Mouse (Mus musculus) neural tube, embryonic 11.5 days (tissue): ENCODE measurements around the gene Mycbpap. TPM values are rescaled to one million over a fixed set of nuclear protein-coding genes. Genes with fewer than 3 reads are reported as not detected.

ENCODE experiments used
- ATAC-seq: fragments of 200-750 bp; cut with Nextera tagmentation; 2 replicates; pipeline ENCODE4 v1.8.0; 2017; ENCODE audit warnings: moderate number of reproducible peaks, mild to moderate bottlenecking, moderate TSS enrichment, moderate library complexity; ENCODE audit not compliant: insufficient read depth, low FRiP score, low TSS enrichment
- DNase-seq: peaks from one replicate; pipeline ENCODE4 v3.0.0-alpha.2; 2015; ENCODE audit warnings: low spot score
- H3K27ac ChIP-seq: fragments of 300-500 bp; sonication (generic); 2 replicates; pipeline ENCODE4 v1.5.1; 2014; ENCODE audit warnings: low read depth, mild to moderate bottlenecking, low read length
- H3K27me3 ChIP-seq: fragments of 300-500 bp; sonication (generic); 2 replicates; pipeline ENCODE4 v1.6.1; 2014; ENCODE audit warnings: mild to moderate bottlenecking, low read length, mixed read lengths; ENCODE audit not compliant: control insufficient read depth, insufficient read depth
- H3K36me3 ChIP-seq: fragments of 300-500 bp; sonication (generic); 2 replicates; pipeline ENCODE4 v1.6.1; 2014; ENCODE audit warnings: mild to moderate bottlenecking, low read length, moderate library complexity, mixed read lengths; ENCODE audit not compliant: control insufficient read depth, insufficient read depth
- H3K4me1 ChIP-seq: fragments of 300-500 bp; sonication (generic); 2 replicates; pipeline ENCODE4 v1.6.1; 2014; ENCODE audit warnings: low read length, mixed read lengths; ENCODE audit not compliant: control insufficient read depth, insufficient read depth
- H3K4me2 ChIP-seq: fragments of 300-500 bp; sonication (generic); 2 replicates; pipeline ENCODE4 v1.6.1; 2014; ENCODE audit warnings: low read depth, mild to moderate bottlenecking, moderate library complexity
- H3K4me3 ChIP-seq: fragments of 300-500 bp; sonication (generic); 2 replicates; pipeline ENCODE4 v1.5.1; 2014; ENCODE audit warnings: low read depth, low read length
- H3K9ac ChIP-seq: fragments of 300-500 bp; sonication (generic); 2 replicates; pipeline ENCODE4 v1.6.1; 2014; ENCODE audit warnings: mild to moderate bottlenecking, low read length
- H3K9me3 ChIP-seq: fragments of 300-500 bp; sonication (generic); 2 replicates; pipeline ENCODE4 v1.6.1; 2016; ENCODE audit warnings: low read length; ENCODE audit not compliant: control insufficient read depth
- WGBS: fragments of 180-500 bp; shearing (Covaris S2); extraction: QIAGEN DNeasy Blood & Tissue Kit; methylation state at CpG from one replicate; pipeline ENCODE4 v1.1.7; 2014; 5-methylcytosine and 5-hydroxymethylcytosine counted together
- polyA plus RNA-seq: library from polyadenylated mRNA; unstranded; fragments of >200 nt; fragmentation: Nextera tagmentation; extraction: Ambion mirVana; gene quantifications from 2 replicates; pipeline ENCODE4 v1.2.1, GENCODE M21; 2014

Mycbpap gene
- polyA plus RNA-seq, 1 experiment from 2014 or later, result 3.2 TPM

- no peaks in the 10 kb centered on the region for H3K36me3 ChIP-seq
- WGBS, result 78% methylated on average over 15 of the region's 15 CpGs
These were observed 64.5 kb downstream of the Mycbpap start for GRCm38 (mm10) chr11:94457001-94457400.

GRCm38 (mm10) chr11:94456347-94456746 is 65.2 kb downstream of the Mycbpap start:
- ATAC-seq (no peak), DNase-seq (no peak)
- Histone ChIP-seq H3K27ac (no peak overlapping the region), H3K27me3 (no peaks in the 10 kb centered on the region), H3K4me2 (no peak overlapping the region), H3K9ac (no peak overlapping the region), H3K4me1 (no peaks in the 10 kb centered on the region), H3K4me3 (no peak overlapping the region), H3K9me3 (no peaks in the 10 kb centered on the region), H3K36me3 (no peaks in the 10 kb centered on the region)
- WGBS, result 83% methylated on average over 3 of the region's 3 CpGs

More at GRCm38 (mm10) chr11:94457001-94457400, 64.5 kb downstream of the Mycbpap start:
- no peak overlapping the region for H3K27ac ChIP-seq
- no peak overlapping the region for H3K4me2 ChIP-seq
- DNase-seq, result no peak
- no peak for ATAC-seq
- no peak overlapping the region for H3K4me3 ChIP-seq
- H3K9me3 ChIP-seq, result no peaks in the 10 kb centered on the region
- H3K9ac ChIP-seq, result no peak overlapping the region
- H3K4me1 ChIP-seq, result no peaks in the 10 kb centered on the region
- H3K27me3 ChIP-seq, result no peaks in the 10 kb centered on the region

- no peak for ATAC-seq
- Histone ChIP-seq H3K36me3 (no peaks in the 10 kb centered on the region), H3K27ac (no peak overlapping the region), H3K4me1 (no peaks in the 10 kb centered on the region), H3K4me2 (no peak overlapping the region), H3K9ac (no peak overlapping the region), H3K27me3 (no peaks in the 10 kb centered on the region), H3K9me3 (no peaks in the 10 kb centered on the region), H3K4me3 (no peak overlapping the region)
- 87% methylated on average over 10 of the region's 10 CpGs for WGBS
- no peak for DNase-seq
These were observed 66.3 kb downstream of the Mycbpap start for GRCm38 (mm10) chr11:94455161-94455820.

- ATAC-seq (no peak), DNase-seq (no peak)
- Histone ChIP-seq H3K27ac (no peak overlapping the region), H3K4me2 (no peak overlapping the region), H3K36me3 (no peaks in the 10 kb centered on the region), H3K9me3 (no peaks in the 10 kb centered on the region), H3K4me3 (no peak overlapping the region), H3K27me3 (no peaks in the 10 kb centered on the region), H3K9ac (no peak overlapping the region), H3K4me1 (no peaks in the 10 kb centered on the region)
- 64% methylated on average over 5 of the region's 5 CpGs for WGBS
These were observed 66.8 kb downstream of the Mycbpap start for GRCm38 (mm10) chr11:94454756-94455155.

Other genes starting within 250 kb of the Mycbpap start
- 0.43 TPM in 1 of 2 replicates, not detected in the other for gene Gm21885, start 239.9 kb downstream of the Mycbpap start, polyA plus RNA-seq
- gene Luc7l3, start 199.8 kb downstream of the Mycbpap start, polyA plus RNA-seq, result 114 and 116 TPM in 2 replicates
- gene Ankrd40, start 193.7 kb downstream of the Mycbpap start, polyA plus RNA-seq, result 22.9 and 23.4 TPM in 2 replicates
- 0.60 and 1.2 TPM in 2 replicates for gene Abcc3, start 128.7 kb downstream of the Mycbpap start, polyA plus RNA-seq
- gene Cacna1g, start 47.5 kb downstream of the Mycbpap start, polyA plus RNA-seq, result 9.0 and 10.0 TPM in 2 replicates
- 0.23 TPM in 1 of 2 replicates, not detected in the other for gene Spata20, start 35.6 kb downstream of the Mycbpap start, polyA plus RNA-seq
- gene Epn3, start 21.8 kb downstream of the Mycbpap start, polyA plus RNA-seq, result 0.68 and 0.72 TPM in 2 replicates
- gene Rsad1, start 27.5 kb upstream of the Mycbpap start, polyA plus RNA-seq, result 2.8 and 3.4 TPM in 2 replicates
- gene Chad, start 43.3 kb upstream of the Mycbpap start, polyA plus RNA-seq, result 0.42 and 0.53 TPM in 2 replicates
- gene Acsf2, start 80.1 kb upstream of the Mycbpap start, polyA plus RNA-seq, result 6.3 and 6.5 TPM in 2 replicates
- 207 and 220 TPM in 2 replicates for gene Lrrc59, start 108.0 kb upstream of the Mycbpap start, polyA plus RNA-seq
- gene Mrpl27, start 132.0 kb upstream of the Mycbpap start, polyA plus RNA-seq, result 118 and 122 TPM in 2 replicates
- 39.2 and 39.8 TPM in 2 replicates for gene Eme1, start 132.2 kb upstream of the Mycbpap start, polyA plus RNA-seq
- gene Xylt2, start 155.8 kb upstream of the Mycbpap start, polyA plus RNA-seq, result 14.2 and 17.0 TPM in 2 replicates
- gene Gm11541, start 182.8 kb upstream of the Mycbpap start, polyA plus RNA-seq, result not detected in 2 replicates
- gene Cdc34b, start 220.0 kb upstream of the Mycbpap start, polyA plus RNA-seq, result not detected in 2 replicates